Mouse (Mus musculus) heart, postnatal 36 days (tissue): ENCODE measurements around the gene Cyp4a12a. TPM values are rescaled to one million over a fixed set of nuclear protein-coding genes. Genes with fewer than 3 reads are reported as not detected.
"Not testable (repeated sequence)": the region's sequence is repeated elsewhere in the genome, so short reads cannot be mapped to it uniquely, and the experiment has no call there.

Experiments
- DNase-seq, 2 experiments: peaks; one replicate each; pipeline ENCODE4 v3.0.0; 2021 to 2022
- intact Hi-C: fragments of 180-260 bp; cut with DNase I; formaldehyde crosslinking; loops from one replicate; pipeline ENCODE4 v1.15.1; 2025
- total RNA-seq, 2 experiments: library from RNA; stranded (reverse); gene quantifications; 2 replicates each; pipeline ENCODE4 v1.2.3; 2021

The Cyp4a12a gene
- not detected for total RNA-seq

DNA sequence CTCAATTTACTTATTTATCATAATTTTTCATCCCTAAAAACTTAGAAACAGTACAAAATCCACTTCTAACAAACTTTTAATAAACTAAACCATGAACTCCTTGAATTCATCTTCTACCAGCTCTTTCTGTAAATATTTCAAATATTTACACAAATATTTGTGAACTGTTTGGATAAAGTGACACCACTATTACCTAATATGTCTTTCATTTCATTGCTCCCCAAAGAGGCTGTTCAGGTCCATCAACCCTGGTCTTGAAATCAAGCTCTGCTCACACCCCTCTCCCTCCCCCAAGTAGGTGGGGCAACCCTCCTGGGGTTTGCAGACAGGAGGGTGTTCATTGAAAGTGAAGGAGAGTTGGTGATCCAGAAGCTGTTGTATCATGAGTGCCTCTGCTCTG is at the start of gene Cyp4a12a:
TSS of gene Cyp4a12a (plus strand) at position 301 of the 400 bp plus-strand sequence.
- intact Hi-C loops, DNase-seq: not testable (repeated sequence)

DNA sequence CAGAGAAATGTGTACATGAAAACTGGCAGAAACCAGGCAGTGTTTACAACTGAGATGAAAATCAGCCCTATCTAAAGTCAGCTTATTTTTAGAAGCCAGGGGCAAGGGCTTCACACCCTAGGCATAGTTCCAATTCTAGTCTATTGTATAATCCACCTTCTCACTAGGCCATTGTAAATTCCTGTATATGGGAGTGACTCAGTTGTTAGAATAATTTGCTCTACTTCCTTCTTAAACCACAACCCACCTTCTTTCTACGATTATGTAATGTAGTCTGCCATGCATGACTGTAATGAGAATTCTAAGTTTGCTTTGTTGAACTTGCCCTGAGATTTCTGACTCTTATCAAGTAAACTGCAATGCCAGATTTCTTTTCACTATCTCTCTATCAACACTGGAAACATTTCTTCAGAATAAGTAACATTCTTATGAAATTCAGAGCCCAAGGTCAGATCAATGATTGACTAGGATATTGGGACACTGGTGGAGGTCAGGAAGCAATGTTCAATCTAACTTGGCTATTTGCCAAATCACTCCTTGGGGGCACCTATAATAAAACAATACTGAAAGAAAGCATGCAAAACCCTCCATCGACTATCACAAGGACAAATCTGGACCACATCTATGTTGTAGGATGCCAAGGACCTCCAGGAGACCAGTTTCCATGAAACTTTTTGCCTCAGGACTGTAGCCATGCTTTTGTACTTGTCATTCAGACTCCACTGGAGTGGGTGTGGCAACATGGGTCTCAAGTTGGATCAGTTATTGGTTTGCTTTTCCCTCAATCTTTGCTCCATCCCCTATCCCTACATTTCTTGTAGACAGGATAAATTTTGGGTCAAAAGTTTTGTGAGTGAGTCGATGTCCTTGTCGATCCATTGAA is 33.9 kb upstream of the Cyp4a12a start:
- DNase-seq, intact Hi-C loops: not testable (repeated sequence)

DNA sequence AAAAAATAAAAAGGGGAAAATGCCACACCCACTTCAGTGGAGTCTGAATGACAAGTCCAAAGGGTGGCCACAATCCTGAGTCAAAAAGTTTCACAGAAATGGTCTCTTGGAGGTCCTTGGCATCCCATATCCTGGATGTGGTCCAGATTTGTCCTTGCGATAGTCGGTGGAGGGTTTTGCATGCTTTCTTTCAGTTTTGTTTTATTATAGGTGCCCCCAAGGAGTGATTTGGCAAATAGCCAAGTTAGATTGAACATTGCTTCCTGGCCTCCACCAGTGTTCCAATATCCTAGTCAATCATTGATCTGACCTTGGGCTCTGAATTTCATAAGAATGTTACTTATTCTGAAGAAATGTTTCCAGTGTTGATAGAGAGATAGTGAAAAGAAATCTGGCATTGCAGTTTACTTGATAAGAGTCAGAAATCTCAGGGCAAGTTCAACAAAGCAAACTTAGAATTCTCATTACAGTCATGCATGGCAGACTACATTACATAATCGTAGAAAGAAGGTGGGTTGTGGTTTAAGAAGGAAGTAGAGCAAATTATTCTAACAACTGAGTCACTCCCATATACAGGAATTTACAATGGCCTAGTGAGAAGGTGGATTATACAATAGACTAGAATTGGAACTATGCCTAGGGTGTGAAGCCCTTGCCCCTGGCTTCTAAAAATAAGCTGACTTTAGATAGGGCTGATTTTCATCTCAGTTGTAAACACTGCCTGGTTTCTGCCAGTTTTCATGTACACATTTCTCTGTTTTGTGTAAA is 20.4 kb upstream of the Cyp4a12a start:
- DNase-seq, intact Hi-C loops: not testable (repeated sequence)

DNA sequence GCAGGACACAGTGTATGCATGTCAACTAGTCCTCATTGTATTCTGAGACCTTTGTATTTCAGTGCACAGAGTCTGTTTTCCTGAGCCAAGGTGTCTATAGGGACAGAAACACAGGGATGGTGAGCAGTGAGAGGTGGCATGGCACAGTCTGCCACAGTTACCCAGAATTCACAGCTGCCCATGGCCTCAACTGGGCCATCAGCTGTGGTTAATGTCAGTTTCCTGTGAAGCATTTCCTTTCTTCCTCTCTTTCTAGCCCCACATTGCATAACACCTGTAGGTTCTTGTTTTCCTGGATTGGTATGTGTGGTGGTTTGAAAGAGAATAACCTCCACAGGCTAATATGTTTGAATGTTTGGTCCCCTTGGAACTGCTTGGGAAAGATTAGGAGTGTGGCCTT is 18.5 kb upstream of the Cyp4a12a start:
- intact Hi-C loops = no loop called here
- no peak for DNase-seq

DNA sequence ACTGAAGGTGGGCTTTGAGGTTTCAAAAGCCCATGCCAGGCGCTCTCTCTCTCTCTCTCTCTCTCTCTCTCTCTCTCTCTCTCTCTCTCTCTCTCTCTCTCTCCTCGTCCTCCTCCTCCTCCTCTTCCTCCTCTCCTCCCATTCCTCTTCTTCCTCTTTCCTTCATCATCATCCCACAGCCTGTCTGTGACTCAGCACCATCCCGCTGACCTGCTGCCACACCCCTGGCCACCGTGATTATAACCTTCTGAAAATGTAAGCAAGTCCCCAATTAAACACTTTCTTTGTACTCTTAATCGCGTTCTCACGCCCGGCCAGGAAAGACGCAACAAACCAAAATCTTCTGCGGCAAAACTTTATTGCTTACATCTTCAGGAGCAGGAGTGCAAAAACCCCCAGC is 18.1 kb upstream of the Cyp4a12a start:
- DNase-seq, intact Hi-C loops: not testable (repeated sequence)

DNA sequence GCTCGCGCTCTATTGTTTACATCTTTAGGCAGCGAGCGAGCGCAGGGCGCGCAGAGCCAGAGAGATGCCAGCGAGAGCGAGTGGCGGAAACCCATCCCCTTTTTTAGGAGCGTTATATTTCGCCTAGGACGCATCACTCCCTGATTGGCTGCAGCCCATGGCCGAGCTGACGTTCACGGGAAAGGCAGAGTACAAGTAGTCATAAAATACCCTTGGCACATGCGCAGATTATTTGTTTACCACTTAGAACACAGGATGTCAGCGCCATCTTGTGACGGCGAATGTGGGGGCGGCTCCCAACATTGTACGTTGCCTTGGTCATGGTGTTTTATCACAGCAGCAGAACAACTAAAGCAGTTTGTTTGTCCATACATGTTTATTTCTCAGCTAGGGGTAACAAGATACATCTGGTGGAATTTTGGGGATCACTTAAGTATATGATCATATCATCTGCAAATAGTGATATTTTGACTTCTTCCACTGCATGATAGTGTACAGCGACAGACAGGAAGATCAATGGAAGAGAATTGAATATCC is 17.5 kb upstream of the Cyp4a12a start:
- intact Hi-C loops, DNase-seq: not testable (repeated sequence)

DNA sequence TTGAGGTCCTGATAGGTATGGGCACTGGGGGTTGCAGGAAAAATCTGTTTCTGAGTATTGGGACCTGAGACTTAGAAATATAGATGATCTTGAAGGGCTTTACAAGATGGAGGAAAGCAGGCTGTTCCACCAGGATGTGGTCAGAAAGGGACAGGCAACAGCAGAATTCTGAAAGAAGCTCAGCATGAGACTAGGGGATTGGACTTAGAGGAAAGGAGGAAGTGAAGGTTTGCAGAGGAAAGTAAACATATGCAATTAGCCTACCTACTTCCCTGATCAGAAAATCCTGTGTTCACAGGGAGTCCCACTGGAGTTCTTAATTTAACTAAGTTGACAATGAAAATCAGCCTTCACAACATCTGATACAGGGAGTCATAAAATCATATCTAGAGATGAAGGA is 26.9 kb downstream of the Cyp4a12a start:
- intact Hi-C loops, DNase-seq: not testable (repeated sequence)

DNA sequence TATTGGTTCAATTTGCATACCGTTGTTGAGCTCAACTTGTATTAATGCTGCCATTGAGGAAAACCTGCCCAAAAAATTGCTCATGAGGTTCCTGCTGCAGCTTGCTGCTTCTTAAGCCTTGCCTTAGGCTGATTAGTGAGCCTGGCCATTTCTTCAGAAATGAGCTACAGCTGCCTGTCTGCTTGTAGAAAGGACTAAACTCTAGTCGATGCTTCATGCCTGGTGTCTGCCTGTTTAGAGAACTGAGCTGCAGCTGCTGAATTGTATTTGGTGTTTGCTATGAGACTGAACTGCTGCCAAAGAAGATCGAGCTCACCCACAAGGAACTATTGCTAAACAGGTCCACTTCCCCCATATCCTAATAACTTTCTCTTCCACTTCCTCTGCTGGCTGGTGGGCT is 66.8 kb downstream of the Cyp4a12a start:
- not testable (repeated sequence) for DNase-seq

DNA sequence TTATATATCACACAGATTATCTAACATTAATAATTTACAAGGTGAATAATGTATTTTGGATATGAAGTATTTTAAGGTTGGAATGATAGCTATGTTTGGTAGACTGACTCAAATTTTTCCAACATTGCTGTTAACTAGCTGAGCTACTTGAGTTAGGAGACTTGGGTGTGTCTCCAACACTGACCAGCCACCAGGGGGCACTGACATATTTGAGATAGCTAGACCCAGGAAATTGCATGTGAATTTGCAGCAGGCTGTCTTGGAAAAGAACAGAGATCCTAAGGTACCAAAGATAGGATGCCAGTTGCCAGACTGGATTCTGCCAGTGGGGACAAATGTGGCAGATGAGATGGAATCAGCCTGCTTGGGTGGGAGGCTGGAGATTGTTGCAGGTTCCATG is 69.2 kb downstream of the Cyp4a12a start:
- intact Hi-C loops = loop anchor here (10.0 kb wide), 1 partner anchor 347 kb away; no protein-coding TSS in a partner anchor
- not testable (repeated sequence) for DNase-seq

More for the DNA sequence above, 66.8 kb downstream of the Cyp4a12a start:
- intact Hi-C loops = loop anchor here (10.0 kb wide), 1 partner anchor 349 kb away; no protein-coding TSS in a partner anchor

Other genes starting within 250 kb of the Cyp4a12a start
- 1 to 10 TPM; 4.0 to 4.3 TPM for gene Tal1, start 242.6 kb upstream of the Cyp4a12a start, total RNA-seq
- gene Pdzk1ip1, start 210.3 kb upstream of the Cyp4a12a start, total RNA-seq = not detected
- gene Cyp4x1, start 164.8 kb upstream of the Cyp4a12a start, total RNA-seq = not detected
- not detected for gene Cyp4a29, start 57.0 kb upstream of the Cyp4a12a start, total RNA-seq
- gene Cyp4a12b, start 112.6 kb downstream of the Cyp4a12a start, total RNA-seq = not detected
- not detected for gene Cyp4a30b, start 153.6 kb downstream of the Cyp4a12a start, total RNA-seq
- not detected for gene Cyp4a14, start 197.1 kb downstream of the Cyp4a12a start, total RNA-seq
- under 1 TPM; 0.14 to 0.42 TPM for gene Cyp4a10, start 219.2 kb downstream of the Cyp4a12a start, total RNA-seq